Mouse (Mus musculus): ENCODE results near the gene Fam169b. TPM values are rescaled to one million over a fixed set of nuclear protein-coding genes. Genes with fewer than 3 reads are reported as not detected.

Gene Fam169b
- polyA plus RNA-seq, 1 experiment from 2014 or later = 0.12 TPM

DNA sequence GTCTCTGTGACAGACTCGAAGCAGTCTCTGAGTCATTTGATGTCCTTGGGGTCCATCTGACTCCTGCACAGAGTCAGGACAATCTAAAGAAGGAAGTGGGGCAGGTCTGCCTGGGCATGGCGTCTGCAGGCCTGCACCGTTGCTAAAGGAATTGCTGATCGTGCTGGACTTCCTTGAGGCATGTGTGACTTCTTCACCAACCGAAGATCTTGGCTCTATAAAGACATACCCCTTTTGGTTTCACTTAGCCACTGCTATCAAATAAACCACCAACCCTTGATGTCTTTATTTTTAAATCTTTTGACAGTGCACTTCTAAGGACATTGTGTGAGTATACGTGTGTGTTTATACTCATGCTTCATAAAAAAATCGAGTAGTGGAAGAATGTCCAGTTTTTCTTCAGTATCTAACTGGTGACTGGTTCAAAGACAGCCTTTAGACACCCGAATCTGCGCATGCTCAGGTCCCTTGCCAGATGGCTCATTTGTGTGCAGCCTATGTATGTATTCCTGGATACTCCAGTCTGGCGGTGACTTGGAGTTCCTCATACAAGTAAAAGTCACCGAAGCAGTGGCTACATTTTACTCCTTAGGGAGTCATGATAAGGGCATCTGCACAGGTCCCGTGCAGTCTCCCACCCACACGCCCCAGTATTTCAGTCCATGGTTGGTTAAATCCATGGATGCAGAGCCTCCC, 24.9 kb downstream of the Fam169b start:
- WGBS = 90% methylated on average over 13 of the region's 13 CpGs
- H3K4me1 ChIP-seq = peaks cover 12% of the 10 kb centered on the region; the same call in 1 of the 2 replicates
- no peak overlapping the region for H3K27ac ChIP-seq
- H3K9me3 ChIP-seq = no peaks in the 10 kb centered on the region
- H3K4me3 ChIP-seq = no peak overlapping the region
- no peak for DNase-seq (ENCODE audit: extremely low spot score, low spot score)
- H3K27me3 ChIP-seq (ENCODE audit: poor library complexity, severe bottlenecking) = no peaks in the 10 kb centered on the region
- no peaks in the 10 kb centered on the region for H3K36me3 ChIP-seq (replicated peaks)

DNA sequence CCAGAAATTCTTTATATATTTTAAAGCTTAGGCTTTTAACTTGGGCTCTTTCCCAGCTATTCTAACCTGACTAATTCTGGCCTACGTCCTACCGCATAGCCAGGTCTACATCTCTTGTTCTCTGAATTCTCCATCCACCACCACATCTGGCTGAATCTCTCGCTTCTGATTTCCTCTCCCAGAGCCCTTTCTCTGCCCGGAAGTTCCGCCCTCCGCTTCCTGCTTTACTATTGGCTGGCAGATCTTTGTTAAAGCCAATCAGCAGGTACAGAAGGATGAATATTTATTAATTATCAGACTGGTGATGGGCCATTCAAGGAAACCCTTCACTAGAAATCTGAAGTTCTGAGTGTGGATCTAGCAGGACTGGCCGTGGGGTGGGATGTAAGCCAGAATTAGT, 27.5 kb downstream of the Fam169b start:
- Histone ChIP-seq H3K9me3 (no peaks in the 10 kb centered on the region), H3K4me3 (no peak overlapping the region), H3K36me3 (replicated peaks) (no peaks in the 10 kb centered on the region), H3K27me3 (ENCODE audit: poor library complexity, severe bottlenecking) (no peaks in the 10 kb centered on the region), H3K27ac (no peak overlapping the region), H3K4me1 (peaks cover 18% of the 10 kb centered on the region)
- WGBS = 88% methylated on average over 7 of the region's 7 CpGs
- no peak for DNase-seq (ENCODE audit: extremely low spot score, low spot score)

DNA sequence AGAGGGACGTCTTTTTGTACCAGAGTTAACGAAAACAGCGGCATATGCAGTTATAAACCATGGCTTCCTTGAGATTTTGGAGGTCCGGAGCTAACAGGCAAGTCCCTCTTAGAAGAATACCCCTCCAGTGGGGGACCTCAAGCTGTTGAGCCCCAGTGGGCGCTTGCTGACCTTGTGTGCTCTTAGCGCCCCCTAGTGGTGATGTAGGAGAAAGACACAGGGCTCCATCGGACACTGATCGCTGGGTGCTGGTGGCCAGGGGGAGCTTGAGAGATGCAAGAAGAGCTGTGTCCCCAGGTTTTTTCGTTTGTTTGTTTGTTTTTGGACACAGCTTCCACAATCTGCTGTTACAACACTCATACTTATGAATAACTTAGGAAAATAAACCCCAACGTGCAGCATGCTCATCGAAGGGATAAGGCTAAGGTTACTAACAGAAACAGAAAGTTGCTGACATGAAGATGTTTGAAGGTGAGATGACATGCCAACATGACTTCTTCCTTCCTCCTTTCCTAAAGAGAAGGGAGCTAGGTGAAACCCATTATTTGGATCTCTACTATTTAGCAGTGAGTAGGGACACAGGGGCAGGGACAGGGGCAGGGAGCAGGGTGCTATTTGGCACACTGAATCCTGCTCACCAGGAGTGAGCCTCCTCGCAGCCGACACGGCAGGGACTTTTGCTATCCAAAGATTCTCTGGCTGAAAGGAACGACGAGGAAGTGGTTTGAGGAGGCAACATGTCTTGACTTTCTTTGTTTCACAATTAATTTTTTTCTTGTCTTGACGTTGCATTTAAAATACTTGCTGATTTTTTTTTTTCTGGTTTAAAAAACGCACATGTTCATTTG, 29.2 kb downstream of the Fam169b start:
- H3K27me3 ChIP-seq (ENCODE audit: poor library complexity, severe bottlenecking) = no peaks in the 10 kb centered on the region
- H3K4me3 ChIP-seq = no peak overlapping the region
- WGBS = 38% methylated on average over 18 of the region's 18 CpGs
- no peak overlapping the region for H3K27ac ChIP-seq
- H3K4me1 ChIP-seq = peaks cover 20% of the 10 kb centered on the region
- no peaks in the 10 kb centered on the region for H3K9me3 ChIP-seq
- DNase-seq (ENCODE audit: extremely low spot score, low spot score) = peak; percentile 77
- no peaks in the 10 kb centered on the region for H3K36me3 ChIP-seq (replicated peaks)

DNA sequence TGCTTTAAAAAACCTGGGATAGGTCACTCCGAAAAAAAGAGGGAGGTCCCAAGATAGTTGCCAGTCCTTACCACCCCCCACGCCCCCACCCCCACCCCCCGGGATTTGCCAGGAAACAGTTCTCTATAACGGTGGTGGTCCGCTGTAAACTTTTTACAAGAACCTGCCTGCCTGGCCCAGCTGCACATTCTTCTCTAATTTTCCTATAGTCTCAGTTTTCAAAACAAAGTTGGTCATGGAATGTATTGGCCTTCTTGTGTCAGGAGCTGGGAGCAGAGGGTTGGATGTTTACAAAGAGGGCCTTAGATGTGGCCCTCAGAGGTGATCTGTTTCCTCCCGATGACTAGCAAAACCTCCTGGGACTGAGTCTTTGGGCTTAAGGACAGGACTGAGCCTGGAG, 30.0 kb downstream of the Fam169b start:
- Histone ChIP-seq H3K36me3 (replicated peaks) (no peaks in the 10 kb centered on the region), H3K27ac (no peak overlapping the region), H3K4me3 (no peak overlapping the region), H3K27me3 (ENCODE audit: poor library complexity, severe bottlenecking) (no peaks in the 10 kb centered on the region), H3K4me1 (peaks cover 20% of the 10 kb centered on the region), H3K9me3 (no peaks in the 10 kb centered on the region)
- no peak for DNase-seq (ENCODE audit: extremely low spot score, low spot score)
- 74% methylated on average over 6 of the region's 6 CpGs for WGBS

DNA sequence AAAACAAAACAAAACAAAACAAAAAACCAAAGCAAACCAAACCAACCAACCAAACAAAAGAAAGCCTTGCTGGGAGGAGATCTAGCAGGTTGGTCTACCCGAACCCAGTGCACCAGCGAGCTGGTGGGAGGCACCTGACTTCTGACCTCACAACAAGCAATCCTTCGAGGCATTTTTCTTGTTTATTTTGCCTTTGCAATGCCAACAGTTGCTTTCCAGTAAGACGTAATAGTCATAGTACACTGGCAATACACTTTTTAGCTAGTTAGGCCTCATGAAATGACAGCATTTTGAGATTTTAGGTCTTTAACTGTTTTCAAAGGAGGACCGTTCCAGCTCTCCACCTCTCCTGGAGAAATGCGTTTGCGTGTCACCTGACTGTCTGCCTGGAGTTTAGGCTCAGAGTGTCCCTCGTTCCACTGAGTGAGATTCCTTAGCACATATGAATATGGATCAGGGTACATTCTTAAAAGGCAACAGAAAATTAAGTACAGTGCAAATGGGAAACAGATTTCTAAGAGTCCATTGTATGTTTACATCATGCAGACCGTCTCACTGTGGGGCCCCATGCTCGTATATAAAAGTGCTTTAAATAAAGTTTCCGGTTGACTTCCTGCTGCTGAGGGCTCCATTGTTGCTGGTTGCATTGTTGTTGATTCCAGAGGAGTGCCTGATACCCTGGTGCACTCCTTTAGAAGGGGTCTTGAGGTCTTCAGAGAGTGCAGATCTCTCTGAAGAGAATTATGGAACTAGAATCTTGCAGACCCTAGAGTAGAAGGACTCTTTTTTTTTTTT, 32.3 kb downstream of the Fam169b start:
- no peaks in the 10 kb centered on the region for H3K9me3 ChIP-seq
- H3K4me1 ChIP-seq = peaks cover 20% of the 10 kb centered on the region
- H3K27me3 ChIP-seq (ENCODE audit: poor library complexity, severe bottlenecking) = no peaks in the 10 kb centered on the region
- no peak overlapping the region for H3K4me3 ChIP-seq
- no peak for DNase-seq (ENCODE audit: extremely low spot score, low spot score)
- WGBS = 73% methylated on average over 11 of the region's 11 CpGs
- no peaks in the 10 kb centered on the region for H3K36me3 ChIP-seq (replicated peaks)
- H3K27ac ChIP-seq = no peak overlapping the region

DNA sequence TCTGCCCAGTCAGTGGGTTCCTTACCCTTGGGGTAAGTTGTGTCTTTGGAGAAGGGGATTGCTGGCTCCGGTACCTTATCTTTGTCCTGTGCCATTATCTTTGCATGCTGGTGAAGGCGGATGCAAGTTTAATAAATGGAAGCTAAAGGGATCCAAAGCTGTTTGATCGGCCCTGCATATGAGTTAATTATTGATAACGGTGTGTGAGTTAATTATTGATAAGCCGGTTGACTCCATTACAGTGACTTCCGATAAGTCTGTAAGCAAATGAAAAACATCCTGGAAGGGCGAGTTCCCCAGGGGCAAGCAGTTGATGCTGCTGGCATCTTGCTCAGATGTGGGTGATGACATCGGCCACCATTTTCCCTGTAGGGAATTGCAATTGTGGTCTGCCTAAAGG, 33.1 kb downstream of the Fam169b start:
- Histone ChIP-seq H3K27me3 (ENCODE audit: poor library complexity, severe bottlenecking) (no peaks in the 10 kb centered on the region), H3K4me1 (peaks cover 20% of the 10 kb centered on the region), H3K27ac (no peak overlapping the region), H3K4me3 (no peak overlapping the region), H3K9me3 (no peaks in the 10 kb centered on the region), H3K36me3 (replicated peaks) (no peaks in the 10 kb centered on the region)
- no peak for DNase-seq (ENCODE audit: extremely low spot score, low spot score)
- WGBS = 97% methylated on average over 8 of the region's 8 CpGs

DNA sequence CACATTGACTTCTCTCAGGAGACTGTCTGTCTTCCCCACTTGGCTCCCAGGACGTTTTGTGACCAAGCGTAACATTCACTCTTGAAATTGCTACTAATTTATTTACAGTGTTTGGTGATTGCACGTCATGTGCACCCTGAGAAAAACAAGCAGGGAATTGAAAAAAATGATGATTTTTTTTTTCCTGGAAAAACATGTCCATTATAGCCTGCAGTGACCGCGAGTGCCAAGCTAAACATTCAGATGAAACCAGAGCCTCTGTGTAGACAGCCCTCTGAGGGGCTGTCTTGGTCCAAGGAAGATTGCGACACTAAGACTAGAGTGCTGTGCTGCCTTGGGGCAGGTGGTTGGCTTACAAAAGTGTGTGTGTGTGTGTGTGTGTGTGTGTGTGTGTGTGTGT, 37.8 kb downstream of the Fam169b start:
- Histone ChIP-seq H3K9me3 (no peaks in the 10 kb centered on the region), H3K4me1 (peaks cover 10% of the 10 kb centered on the region; the same call in 1 of the 2 replicates), H3K36me3 (replicated peaks) (no peaks in the 10 kb centered on the region), H3K27me3 (ENCODE audit: poor library complexity, severe bottlenecking) (no peaks in the 10 kb centered on the region), H3K27ac (no peak overlapping the region), H3K4me3 (no peak overlapping the region)
- no peak for DNase-seq (ENCODE audit: extremely low spot score, low spot score)
- WGBS = 93% methylated on average over 6 of the region's 6 CpGs

DNA sequence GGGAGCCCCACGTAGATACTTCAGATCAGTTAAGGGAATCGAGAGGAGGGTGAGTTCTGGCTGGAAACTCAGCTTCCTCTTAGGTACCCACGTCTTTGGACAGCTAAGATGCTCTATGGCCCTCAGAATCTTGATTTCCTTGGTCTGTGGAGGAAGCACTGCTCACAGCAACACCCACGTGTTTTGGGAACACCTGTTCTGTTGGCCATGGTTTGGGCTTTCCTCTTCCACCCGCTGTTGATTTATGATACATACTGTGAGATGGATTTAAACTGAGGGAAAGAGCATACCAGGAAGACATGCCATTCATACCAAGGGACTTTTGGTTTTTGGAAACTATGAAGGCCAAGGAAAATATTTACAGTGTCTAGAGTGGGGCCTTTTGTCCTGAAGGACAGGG, 38.8 kb downstream of the Fam169b start:
- Histone ChIP-seq H3K9me3 (no peaks in the 10 kb centered on the region), H3K4me3 (no peak overlapping the region), H3K36me3 (replicated peaks) (no peaks in the 10 kb centered on the region), H3K27me3 (ENCODE audit: poor library complexity, severe bottlenecking) (no peaks in the 10 kb centered on the region), H3K27ac (no peak overlapping the region), H3K4me1 (peaks cover 10% of the 10 kb centered on the region; the same call in 1 of the 2 replicates)
- no peak for DNase-seq (ENCODE audit: extremely low spot score, low spot score)
- WGBS = 87% methylated on average over 5 of the region's 5 CpGs

DNA sequence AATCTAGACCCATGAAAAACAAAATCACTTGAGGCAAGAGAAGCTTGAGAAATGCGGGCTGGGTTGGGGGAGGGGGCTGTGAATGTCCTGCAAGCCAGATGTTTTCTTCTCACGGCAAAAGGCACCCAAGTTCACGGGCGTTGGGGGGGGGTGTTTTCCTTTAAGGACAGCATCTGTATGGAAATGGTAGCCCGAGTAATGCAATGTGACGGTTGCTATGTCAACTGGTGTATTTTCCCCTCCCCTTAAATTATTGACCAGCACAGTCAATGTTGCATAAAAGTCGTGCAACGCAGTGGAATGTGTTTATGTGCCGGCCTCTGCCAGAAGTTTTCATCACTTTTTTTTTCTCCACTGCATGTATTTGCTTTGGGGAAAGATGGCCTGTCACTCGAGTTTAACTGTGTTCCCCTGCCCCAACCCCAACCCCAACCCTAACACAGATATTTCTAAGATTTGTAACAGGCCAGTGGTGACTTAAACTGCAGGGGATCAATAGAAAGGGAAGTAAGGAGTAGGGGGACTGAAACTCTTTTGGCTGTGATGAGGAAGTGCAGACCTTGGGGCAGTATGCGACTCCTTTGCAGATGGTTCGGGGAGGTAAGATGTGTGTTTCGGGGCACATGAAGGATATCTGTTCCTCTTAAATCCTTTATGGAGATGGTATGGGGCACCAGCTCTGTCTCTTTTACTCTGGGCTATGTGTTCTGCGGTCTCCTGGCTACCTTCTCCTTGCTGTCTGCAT, 39.6 kb downstream of the Fam169b start:
- Histone ChIP-seq H3K4me1 (peaks cover 10% of the 10 kb centered on the region; the same call in 1 of the 2 replicates), H3K27me3 (ENCODE audit: poor library complexity, severe bottlenecking) (no peaks in the 10 kb centered on the region), H3K27ac (no peak overlapping the region), H3K9me3 (no peaks in the 10 kb centered on the region), H3K4me3 (no peak overlapping the region), H3K36me3 (replicated peaks) (no peaks in the 10 kb centered on the region)
- WGBS = 83% methylated on average over 14 of the region's 14 CpGs
- DNase-seq (ENCODE audit: extremely low spot score, low spot score) = no peak

DNA sequence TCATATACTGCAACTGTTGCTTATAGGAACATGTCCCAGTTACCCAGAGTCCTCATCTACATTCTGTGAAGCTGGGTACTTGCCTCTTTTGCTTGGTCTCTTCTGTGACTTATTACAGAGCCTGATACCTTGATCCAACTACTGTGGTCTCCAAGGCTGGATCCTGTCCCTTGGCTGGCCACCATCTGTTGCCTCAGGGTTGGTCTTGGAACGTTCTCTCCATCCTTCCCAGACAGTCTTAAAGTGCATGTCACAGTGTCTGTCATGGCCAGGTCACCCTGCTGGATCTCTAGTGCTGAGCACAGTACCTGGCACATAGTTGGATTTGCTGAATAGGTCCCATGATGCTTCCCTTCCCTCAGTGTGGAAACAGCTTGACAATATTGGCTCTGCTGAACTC, 40.6 kb downstream of the Fam169b start:
- Histone ChIP-seq H3K27ac (no peak overlapping the region), H3K36me3 (replicated peaks) (no peaks in the 10 kb centered on the region), H3K4me3 (no peak overlapping the region), H3K4me1 (peaks cover 13% of the 10 kb centered on the region; the same call in 1 of the 2 replicates), H3K27me3 (ENCODE audit: poor library complexity, severe bottlenecking) (no peaks in the 10 kb centered on the region), H3K9me3 (no peaks in the 10 kb centered on the region)
- no peak for DNase-seq (ENCODE audit: extremely low spot score, low spot score)
- WGBS = 77% methylated on average over 1 of the region's 1 CpGs

DNA sequence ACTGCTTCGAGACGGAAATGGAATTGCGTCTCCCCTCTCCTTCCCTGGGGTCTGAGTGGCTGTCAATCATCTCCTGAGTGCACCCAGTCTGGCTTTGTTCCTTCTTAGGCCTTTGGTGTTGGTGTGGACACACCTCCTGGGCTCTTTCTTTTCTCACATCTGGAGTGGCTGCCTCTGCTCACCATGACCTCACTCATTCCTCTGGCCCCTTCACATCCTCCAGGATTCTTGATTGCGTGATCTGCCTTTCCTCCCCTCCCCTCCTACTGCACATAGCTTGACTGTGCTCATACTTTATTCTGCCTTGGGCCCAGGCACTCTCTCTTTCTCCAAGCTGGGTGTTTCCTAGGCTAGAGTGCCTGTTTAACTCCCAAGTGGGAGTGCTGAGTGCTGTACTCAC, 41.4 kb downstream of the Fam169b start:
- H3K4me1 ChIP-seq = peaks cover 13% of the 10 kb centered on the region; the same call in 1 of the 2 replicates
- no peak for DNase-seq (ENCODE audit: extremely low spot score, low spot score)
- H3K36me3 ChIP-seq (replicated peaks) = no peaks in the 10 kb centered on the region
- H3K4me3 ChIP-seq = no peak overlapping the region
- no peaks in the 10 kb centered on the region for H3K9me3 ChIP-seq
- 81% methylated on average over 4 of the region's 4 CpGs for WGBS
- no peak overlapping the region for H3K27ac ChIP-seq
- no peaks in the 10 kb centered on the region for H3K27me3 ChIP-seq (ENCODE audit: poor library complexity, severe bottlenecking)
